27 mouse cellular contexts compared by ENCODE assay signal in the genomic region with DNA sequence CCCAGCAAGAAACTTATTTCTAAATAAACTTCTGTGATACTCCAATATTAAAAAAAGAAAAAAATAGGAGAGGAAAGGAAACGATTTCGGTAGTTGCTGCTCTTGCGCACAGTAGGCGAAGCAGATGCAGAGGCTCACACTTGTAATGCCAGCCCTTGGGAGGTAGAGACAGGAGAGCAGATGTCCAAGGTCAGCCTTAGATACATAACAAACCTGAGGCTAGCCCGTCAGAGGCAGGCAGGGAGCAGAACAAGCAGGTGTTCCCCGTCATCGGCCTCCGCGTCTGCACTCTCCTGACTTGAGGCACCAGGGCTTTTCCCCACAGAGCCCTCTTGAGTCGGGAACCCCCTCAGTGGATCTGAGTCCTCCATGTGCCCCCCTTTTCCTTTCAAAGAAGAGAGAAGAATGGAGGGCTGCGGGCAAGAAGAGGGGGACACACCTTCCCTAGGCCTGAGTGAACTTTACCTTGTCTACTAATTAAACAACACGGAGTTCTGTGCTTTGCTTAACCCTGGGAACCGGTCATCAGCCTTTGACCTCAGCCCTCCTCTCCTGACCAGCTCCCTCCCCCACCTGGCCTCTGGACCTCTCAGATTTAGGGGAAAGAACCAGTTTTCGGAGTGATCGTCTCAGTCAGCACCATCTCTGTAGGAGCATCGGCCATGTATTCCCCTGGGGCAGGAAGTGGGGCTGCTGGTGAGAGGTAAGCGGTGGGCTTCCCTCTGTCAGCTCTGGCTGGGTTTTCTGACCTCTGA. TPM values are rescaled to one million over a fixed set of nuclear protein-coding genes. Genes with fewer than 3 reads are reported as not detected.
DNase-seq lines count a peak whose midpoint lies in the region; ATAC-seq and TF ChIP-seq lines count a peak whose summit lies in the region.
"Had no signal": no experiment of that assay in that cellular context is flagged by ENCODE, and none has a peak within 500 bp of the region (broad histone marks: within the 10 kb centered on the region; RNA-seq: fewer than 3 reads in every experiment).

No protein-coding gene starts in this region.

- peaks cover 11 to 39% of the 10 kb centered on the region in 2 experiments for H3K36me3 ChIP-seq in CH12.LX (replicated peaks in 1 of 2; ENCODE audit: control insufficient read depth in 1 of 2, insufficient read depth in 1 of 2, low read length in 1 of 2)
- peaks cover 3% of the 10 kb centered on the region; the same call in 1 of the 2 replicates for H3K36me3 ChIP-seq in erythroblast, embryonic 14.5 days (ENCODE audit: control insufficient read depth)
- no peaks in the 10 kb centered on the region for H3K36me3 ChIP-seq in liver, embryonic 14.5 days (replicated peaks; ENCODE audit: control insufficient read depth, insufficient read depth, low read depth)
- H3K36me3 ChIP-seq: forebrain, embryonic 15.5 days; hindbrain, embryonic 13.5 days; limb, embryonic 15.5 days; midbrain, embryonic 10.5 days; stomach, embryonic 15.5 days had no signal

- no peak for TF ChIP-seq EP300 in CH12.LX (IDR thresholded peaks at IDR 0.05; ENCODE audit: low read length)
- TF ChIP-seq EP300 in liver, embryonic 14.5 days (IDR thresholded peaks at IDR 0.05; ENCODE audit: low read depth), result no peak

- no peaks in the 10 kb centered on the region for H3K9me3 ChIP-seq in CH12.LX (replicated peaks; ENCODE audit: low read length)
- H3K9me3 ChIP-seq in erythroblast, embryonic 14.5 days (ENCODE audit: control insufficient read depth, low read length), result no peaks in the 10 kb centered on the region
- no peaks in the 10 kb centered on the region for H3K9me3 ChIP-seq in liver, embryonic 14.5 days (ENCODE audit: control insufficient read depth, low read length)
- H3K9me3 ChIP-seq: forebrain, embryonic 15.5 days; hindbrain, embryonic 13.5 days; limb, embryonic 15.5 days; midbrain, embryonic 10.5 days; stomach, embryonic 15.5 days had no signal

- dilution Hi-C loops in CH12.LX (cut with MboI; ENCODE audit: extremely low pct_ligation_motif_present, extremely low pct_unique_long_range_greater_than_20kb, low sequenced_read_pairs), result no loop called here

- DNase-seq in kidney, adult 11 months, result peak; percentile 24
- no peak for DNase-seq in kidney, postnatal 10 days
- no peak for DNase-seq in CH12.LX (ENCODE audit: extremely low read depth)
- DNase-seq in liver, embryonic 14.5 days (ENCODE audit: low read depth in 3 of 3, low spot score in 3 of 3), result peak; percentile 20 to 24 (median 23)
- no peak for DNase-seq in frontal cortex, postnatal 36 days (ENCODE audit: low spot score in 2 of 2)
- DNase-seq in spleen, adult 18-20 months, result no peak
- no peak for DNase-seq in left cerebral cortex, adult 18-20 months (ENCODE audit: low spot score in 2 of 2)
- DNase-seq: adrenal gland, adult 8-10 months; cerebellum, adult 18-20 months; cerebellum, postnatal 14 days; gastrocnemius, postnatal 14 days; heart, adult 2 months; heart, postnatal 36 days; layer of hippocampus, adult 9-11 months; left cerebral cortex, postnatal 4 days; thymus, postnatal 25 days had no signal

- H3K27me3 ChIP-seq in CH12.LX (replicated peaks), result no peaks in the 10 kb centered on the region
- H3K27me3 ChIP-seq in erythroblast, embryonic 14.5 days (ENCODE audit: control insufficient read depth), result peaks cover 4% of the 10 kb centered on the region; the same call in 1 of the 2 replicates
- no peaks in the 10 kb centered on the region for H3K27me3 ChIP-seq in liver, embryonic 14.5 days (ENCODE audit: control insufficient read depth, insufficient read depth, low read length)
- H3K27me3 ChIP-seq: forebrain, embryonic 15.5 days; hindbrain, embryonic 13.5 days; limb, embryonic 15.5 days; stomach, embryonic 15.5 days had no signal

- H3K4me1 ChIP-seq in CH12.LX (ENCODE audit: control insufficient read depth in 1 of 2, insufficient read depth in 2 of 2), result peaks cover 23 to 61% of the 10 kb centered on the region in 2 experiments
- H3K4me1 ChIP-seq in erythroblast, embryonic 14.5 days (ENCODE audit: control insufficient read depth), result no peaks in the 10 kb centered on the region
- H3K4me1 ChIP-seq in liver, embryonic 14.5 days (replicated peaks; ENCODE audit: control insufficient read depth in 2 of 2, insufficient read depth in 2 of 2, low read length in 1 of 2), result peaks cover 0 to 5% of the 10 kb centered on the region in 2 experiments; a peak in 2 of 4 replicates
- H3K4me1 ChIP-seq: forebrain, embryonic 15.5 days; hindbrain, embryonic 13.5 days; limb, embryonic 15.5 days; midbrain, embryonic 10.5 days; stomach, embryonic 15.5 days had no signal

- 77% methylated on average over 17 of the region's 17 CpGs for WGBS in liver, embryonic 14.5 days (ENCODE audit: insufficient replicate concordance)

- TF ChIP-seq POLR2A in CH12.LX (IDR thresholded peaks at IDR 0.05; ENCODE audit: low read depth, low read length), result no peak

- H3K4me2 ChIP-seq in CH12.LX (ENCODE audit: insufficient read depth, low read depth, poor library complexity, severe bottlenecking), result peak overlapping the region; percentile 53
- H3K4me2 ChIP-seq in liver, embryonic 14.5 days (ENCODE audit: low read depth), result 0 out of 2 replicates have a peak overlapping the region, but pooled peaks have one; percentile 3
- H3K4me2 ChIP-seq: forebrain, embryonic 15.5 days; hindbrain, embryonic 13.5 days; limb, embryonic 15.5 days; stomach, embryonic 15.5 days had no signal

- TF ChIP-seq CTCF in CH12.LX (conservative IDR thresholded peaks at IDR 0.05 in 1 of 2, IDR thresholded peaks at IDR 0.05 in 1 of 2; ENCODE audit: low read depth in 2 of 2, low read length in 2 of 2), result no peak
- no peak for TF ChIP-seq CTCF in liver, embryonic 14.5 days (IDR thresholded peaks at IDR 0.05; ENCODE audit: low read depth)

- no peak for TF ChIP-seq RAD21 in CH12.LX (IDR thresholded peaks at IDR 0.05; ENCODE audit: low read depth, low read length)

- ATAC-seq in liver, embryonic 14.5 days (ENCODE audit: insufficient read depth), result peak; percentile 73
- ATAC-seq: activated CD4-positive, CD25-positive, alpha-beta regulatory T cell, adult 4 months; forebrain, embryonic 15.5 days; lung, postnatal 0 days; midbrain, embryonic 16.5 days had no signal

- in situ Hi-C loops in CH12.LX (cut with MboI; ENCODE audit: low pct_ligation_motif_present, low pct_unique_long_range_greater_than_20kb, low sequenced_read_pairs), result no loop called here

- H3K27ac ChIP-seq in CH12.LX (ENCODE audit: insufficient read depth, low read depth), result peak overlapping the region; percentile 83; the same call in 1 of the 2 replicates
- no peak overlapping the region for H3K27ac ChIP-seq in liver, embryonic 14.5 days
- H3K27ac ChIP-seq: forebrain, embryonic 15.5 days; heart, adult 2 months; hindbrain, embryonic 13.5 days; left cerebral cortex, adult 2 months; limb, embryonic 15.5 days; macrophage; midbrain, embryonic 10.5 days; stomach, embryonic 15.5 days had no signal

- H3K4me3 ChIP-seq in CH12.LX (replicated peaks in 1 of 3; ENCODE audit: low read depth in 2 of 3, low read length in 2 of 3, poor library complexity in 1 of 3), result peak overlapping the region; percentile 41 to 71 (median 60)
- H3K4me3 ChIP-seq in erythroblast, embryonic 14.5 days (replicated peaks), result peak overlapping the region; percentile 53
- H3K4me3 ChIP-seq in liver, embryonic 14.5 days (ENCODE audit: insufficient read depth in 1 of 2, low read depth in 2 of 2, low read length in 2 of 2), result peak overlapping the region; percentile 22 to 45
- H3K4me3 ChIP-seq: forebrain, embryonic 15.5 days; heart, adult 2 months; hindbrain, embryonic 13.5 days; left cerebral cortex, adult 2 months; limb, embryonic 15.5 days; midbrain, embryonic 10.5 days; stomach, embryonic 15.5 days had no signal

- peaks cover 40% of the 10 kb centered on the region for H3K79me2 ChIP-seq in CH12.LX (replicated peaks; ENCODE audit: control insufficient read depth, extremely low read depth, insufficient read depth, poor library complexity, severe bottlenecking)

- peak overlapping the region; percentile 62 for H3K9ac ChIP-seq in CH12.LX (ENCODE audit: insufficient read depth, low read depth)
- no peak overlapping the region; the same call in 1 of the 2 replicates for H3K9ac ChIP-seq in liver, embryonic 14.5 days (replicated peaks)
- H3K9ac ChIP-seq: forebrain, embryonic 15.5 days; hindbrain, embryonic 13.5 days; limb, embryonic 15.5 days; stomach, embryonic 15.5 days had no signal

TF ChIP-seq in CH12.LX, 34 proteins besides CTCF, POLR2A, EP300 and RAD21 (continues in another document):
- TF ChIP-seq RCOR1 (conservative IDR thresholded peaks at IDR 0.05; ENCODE audit: low read depth, low read length) (no peak), ZKSCAN1 (IDR thresholded peaks at IDR 0.05; ENCODE audit: borderline replicate concordance, low read depth, low read length) (peak; percentile 62; the same call in 1 of the 2 replicates), BHLHE40 (IDR thresholded peaks at IDR 0.05; ENCODE audit: low read depth, low read length) (no peak), POLR2AphosphoS2 (IDR thresholded peaks at IDR 0.05; ENCODE audit: low read depth, low read length) (no peak), ZC3H11A (IDR thresholded peaks at IDR 0.05; ENCODE audit: low read depth, low read length) (no peak), PAX5 (IDR thresholded peaks at IDR 0.05; ENCODE audit: low read length) (no peak), MXI1 (IDR thresholded peaks at IDR 0.05; ENCODE audit: low read depth, low read length) (0 out of 2 replicates have a peak, but pooled peaks have one; percentile 8), ZNF384 (IDR thresholded peaks at IDR 0.05; ENCODE audit: low read depth, low read length) (no peak), NELFE (IDR thresholded peaks at IDR 0.05; ENCODE audit: low read depth, low read length) (no peak), CHD1 (IDR thresholded peaks at IDR 0.05; ENCODE audit: low read depth, low read length) (no peak), USF2 (conservative IDR thresholded peaks at IDR 0.05; ENCODE audit: low read depth, low read length) (no peak), MAX (IDR thresholded peaks at IDR 0.05; ENCODE audit: low read length) (no peak)

RNA-seq across cellular contexts. Expression of gene Serpinc1, which starts 8.7 kb away (rescaled TPM):
- 154 and 204 TPM in 2 replicates for total RNA-seq in CH12.LX (2012; rRNA removed)
- 193 and 202 TPM in 2 replicates for total RNA-seq in CH12.LX (2014; rRNA removed)
- 143 and 149 TPM in 2 replicates for polyA plus RNA-seq in CH12.LX (2012; ENCODE audit: insufficient read length, low read depth)
- polyA plus RNA-seq in erythroblast, embryonic 14.5 days (2012), result 1.0 and 2.2 TPM in 2 replicates
- 224 and 309 TPM in 2 replicates for polyA plus RNA-seq in liver, embryonic 14.5 days (2012; rRNA removed)
- 511 and 546 TPM in 2 replicates for polyA plus RNA-seq in liver, embryonic 14.5 days (2014; fragmentation: Nextera tagmentation; extraction: Ambion mirVana)
- under 1 TPM; 0.19 to 0.21 TPM for total RNA-seq in left cerebral cortex, adult 18-20 months (2021)

RNA-seq across cellular contexts. Expression of gene Zbtb37, which starts 47.6 kb away (rescaled TPM):
- 4.7 and 5.2 TPM in 2 replicates for total RNA-seq in CH12.LX (2012; rRNA removed)
- 3.1 and 4.5 TPM in 2 replicates for total RNA-seq in CH12.LX (2014; rRNA removed)
- 3.6 and 4.8 TPM in 2 replicates for polyA plus RNA-seq in CH12.LX (2012; ENCODE audit: insufficient read length, low read depth)
- polyA plus RNA-seq in erythroblast, embryonic 14.5 days (2012), result 0.01 TPM in 1 of 2 replicates, not detected in the other
- polyA plus RNA-seq in liver, embryonic 14.5 days (2012; rRNA removed), result 0.49 and 0.73 TPM in 2 replicates
- 1.8 TPM in 2 replicates for polyA plus RNA-seq in liver, embryonic 14.5 days (2014; fragmentation: Nextera tagmentation; extraction: Ambion mirVana)
- 10 to 100 TPM; 15.0 to 21.3 TPM for total RNA-seq in left cerebral cortex, adult 18-20 months (2021)

Comparison
In these comparisons a context has a peak if more than half of its experiments do, and no peak if none do; other contexts are left out.
1. DNase-seq: peak in kidney, adult 11 months (single experiment) and liver, embryonic 14.5 days (3 of 3); none in kidney, postnatal 10 days (single experiment), CH12.LX (single experiment), frontal cortex, postnatal 36 days (0 of 2), spleen, adult 18-20 months (0 of 2) and left cerebral cortex, adult 18-20 months (0 of 2).
2. RNA of gene Serpinc1, which starts 8.7 kb away (polyA plus RNA-seq): 224 to 546 TPM in liver, embryonic 14.5 days and 143 to 149 TPM in CH12.LX; 1.0 to 2.2 TPM in erythroblast, embryonic 14.5 days; every median in the first group is over 10 times any median in the second.
3. Peak in every context shown above with its lines, with median percentiles within 50 percentile points of each other: H3K4me3 ChIP-seq.